Mouse (Mus musculus): Measurements from ENCODE around the gene Olfr1410. TPM values are rescaled to one million over a fixed set of nuclear protein-coding genes. Genes with fewer than 3 reads are reported as not detected.

The Olfr1410 gene
- total RNA-seq (2022), result not detected

DNA sequence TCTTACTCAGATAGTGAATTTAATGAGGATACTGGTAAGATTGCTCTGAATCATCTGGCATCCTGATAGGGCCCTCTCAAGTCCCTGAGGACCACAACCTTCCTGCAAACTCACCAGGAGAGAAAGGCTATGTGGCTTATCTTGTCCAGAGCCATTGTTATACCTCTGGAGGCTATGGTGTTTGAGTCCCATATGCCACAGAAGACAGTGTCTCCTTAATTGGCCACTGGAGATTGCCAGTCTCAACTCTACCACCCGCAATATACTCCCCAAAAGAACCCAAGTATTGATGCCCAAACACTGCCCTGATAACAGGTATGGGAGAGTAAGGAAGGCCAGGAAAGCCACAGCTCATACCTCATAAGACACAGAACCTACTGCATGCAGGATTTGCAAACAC lies at the start of gene Olfr1410:
Gene Olfr1410 (plus strand): TSS at position 301 of the 400 bp plus-strand sequence.
- DNase-seq, result no peak

DNA sequence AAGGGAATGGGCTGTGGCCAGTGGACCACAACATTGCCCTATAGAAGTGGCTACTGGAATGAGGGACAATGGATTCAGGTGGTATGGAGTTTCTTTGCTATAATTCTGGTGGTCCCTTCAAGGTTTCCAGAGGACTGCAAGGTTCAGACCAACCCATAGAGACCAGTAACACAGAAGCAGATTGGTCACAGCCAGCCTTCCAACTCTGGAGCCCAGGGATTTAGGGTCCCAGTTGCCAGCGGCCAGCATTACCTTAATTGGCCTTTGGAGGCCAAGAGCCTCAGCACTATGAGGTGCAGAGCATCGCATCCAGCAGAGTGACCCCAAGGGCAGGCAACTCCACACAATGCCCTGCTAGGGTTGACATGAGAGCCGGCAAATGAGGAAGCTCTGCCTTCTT lies 34.6 kb upstream of the Olfr1410 start, which contains the start of gene Olfr1413:
Gene Olfr1413 (plus strand): TSS at position 301 of the 400 bp plus-strand sequence.
- no peak for DNase-seq

DNA sequence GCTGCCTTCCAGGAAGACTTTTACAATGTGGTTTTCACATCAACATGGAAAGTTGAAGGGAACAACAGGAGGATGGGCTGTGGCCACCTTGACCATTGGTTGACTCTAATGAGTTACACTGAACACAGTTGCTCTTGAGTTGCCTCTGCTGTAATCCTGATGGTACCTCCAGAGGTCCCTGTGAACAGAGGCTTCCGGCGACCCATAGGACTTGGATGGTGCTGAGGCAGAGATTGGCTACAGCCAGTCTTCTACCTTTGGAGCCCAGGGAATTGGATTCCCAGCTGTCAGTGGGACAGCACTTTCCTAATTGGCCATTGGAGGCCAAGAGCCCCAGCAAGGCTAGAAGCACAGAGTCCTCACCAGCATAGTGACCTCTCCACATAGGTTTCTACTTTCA lies 20.1 kb upstream of the Olfr1410 start, which contains the start of gene Olfr1412:
Gene Olfr1412 (plus strand): TSS at position 301 of the 400 bp plus-strand sequence.
- DNase-seq, result no peak

DNA sequence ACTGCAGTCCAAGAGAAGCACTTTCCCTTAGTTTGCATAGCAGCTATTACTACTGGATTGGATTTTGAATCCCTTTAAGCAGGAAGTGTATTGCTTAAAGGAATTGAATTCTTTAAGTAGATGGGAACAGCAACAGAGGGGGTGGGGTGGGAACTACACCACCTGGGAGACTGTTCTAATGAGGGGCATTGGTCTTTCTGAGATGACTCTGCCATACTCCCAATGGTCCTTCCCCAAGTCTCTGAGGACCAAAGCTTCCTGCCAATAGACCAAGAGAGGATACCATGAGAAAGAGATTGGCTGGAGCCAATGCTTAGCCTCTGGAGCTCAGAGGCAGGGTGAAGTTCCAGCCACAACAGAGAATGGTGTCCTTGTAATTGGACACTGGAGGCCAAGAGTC lies 11.5 kb upstream of the Olfr1410 start, which contains the start of gene Olfr1411:
Gene Olfr1411 (plus strand): TSS at position 301 of the 400 bp plus-strand sequence.
- no peak for DNase-seq

DNA sequence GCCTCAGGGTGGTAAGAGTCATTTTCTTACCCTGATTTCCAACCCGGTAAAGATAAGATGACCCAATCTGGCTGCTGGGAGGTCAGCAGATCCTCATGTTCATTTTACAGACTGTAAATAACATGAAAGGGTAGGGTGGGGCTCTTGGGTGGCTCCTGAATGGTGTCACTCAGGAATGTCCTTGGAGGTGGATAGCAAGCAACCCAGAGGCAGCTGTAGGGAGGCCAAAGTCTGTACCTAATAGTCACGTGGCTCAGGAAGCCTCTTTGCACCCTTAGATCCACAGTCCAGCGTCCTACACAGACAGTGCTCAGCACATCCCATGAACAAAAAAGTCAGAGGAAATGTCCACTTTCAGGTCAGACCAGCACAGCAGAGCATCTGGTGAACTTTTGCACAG lies 9.6 kb upstream of the Olfr1410 start:
- no peak for DNase-seq

DNA sequence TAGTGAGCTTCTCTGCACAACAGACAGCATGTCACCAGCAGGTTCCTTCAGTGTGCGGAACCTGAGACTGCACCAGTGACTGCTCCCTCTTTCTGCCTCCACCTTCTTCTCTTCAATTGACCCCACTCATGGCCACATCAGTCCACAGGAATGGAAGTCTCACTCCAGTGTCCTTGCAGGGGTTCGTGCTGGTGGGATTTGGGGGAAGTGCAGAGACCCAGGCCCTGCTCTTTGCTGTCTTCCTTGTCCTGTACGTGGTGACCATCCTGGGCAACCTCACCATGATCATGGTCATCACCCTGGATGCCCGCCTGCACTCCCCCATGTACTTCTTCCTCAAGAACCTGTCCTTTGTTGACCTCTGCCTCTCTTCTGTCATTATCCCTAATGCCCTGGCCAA lies 2.1 kb downstream of the Olfr1410 start:
- DNase-seq, result no peak

DNA sequence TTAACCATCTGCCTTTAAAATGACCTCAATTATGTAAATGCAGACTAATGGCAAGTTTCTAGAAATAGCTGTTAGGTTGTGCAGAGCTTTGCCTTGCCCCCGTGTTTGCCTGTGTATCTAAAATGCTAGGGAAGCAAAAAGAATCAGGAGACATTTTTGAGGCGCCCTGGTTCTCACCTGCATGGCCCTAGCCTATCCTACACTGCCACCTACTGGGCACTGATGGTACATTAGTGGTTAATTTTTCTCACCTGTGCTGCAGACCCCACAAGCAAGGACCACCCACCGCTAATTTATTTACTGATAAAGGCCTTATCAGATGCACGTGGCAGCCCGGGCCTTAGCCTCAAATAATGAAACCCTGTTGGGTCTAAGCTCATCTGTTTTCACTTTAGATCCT lies 5.4 kb downstream of the Olfr1410 start:
- DNase-seq, result peak; percentile 14

DNA sequence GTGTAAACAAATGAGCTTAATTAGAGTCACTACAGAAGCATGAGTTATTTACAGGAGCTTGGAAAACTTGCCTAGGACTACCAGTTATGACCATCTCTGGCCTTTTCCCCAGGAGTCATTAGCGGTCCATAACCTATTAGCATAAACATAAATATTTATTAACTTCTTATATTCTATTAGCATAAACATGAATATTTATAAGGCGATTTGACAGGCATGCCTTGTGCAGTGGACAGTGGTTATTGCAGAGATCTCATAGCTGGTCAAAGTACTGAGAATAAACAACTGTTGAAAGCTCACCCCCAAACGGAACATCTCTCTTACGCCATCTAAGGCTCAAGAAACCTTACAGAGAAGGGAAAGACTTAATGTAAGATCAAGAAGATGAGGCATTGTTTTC lies 7.6 kb downstream of the Olfr1410 start:
- no peak for DNase-seq

DNA sequence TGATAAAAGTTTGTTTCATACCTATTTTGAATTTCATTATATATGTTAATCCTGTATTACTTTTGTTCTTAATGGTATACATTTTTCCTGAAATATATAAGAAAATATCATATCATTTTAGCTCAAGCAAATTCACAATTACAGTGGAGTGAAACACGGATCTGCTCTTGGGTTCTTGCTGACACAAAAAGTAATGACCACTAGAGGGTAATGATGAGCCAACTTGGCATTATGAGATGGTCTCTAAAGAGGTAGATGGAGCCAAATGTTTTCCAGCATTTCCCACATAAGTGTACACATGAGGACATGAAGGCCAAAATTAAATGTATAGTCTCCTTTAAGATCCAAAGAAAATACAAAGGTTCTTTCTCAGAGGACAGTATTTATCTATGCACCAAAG lies 8.9 kb downstream of the Olfr1410 start:
- DNase-seq, result no peak

DNA sequence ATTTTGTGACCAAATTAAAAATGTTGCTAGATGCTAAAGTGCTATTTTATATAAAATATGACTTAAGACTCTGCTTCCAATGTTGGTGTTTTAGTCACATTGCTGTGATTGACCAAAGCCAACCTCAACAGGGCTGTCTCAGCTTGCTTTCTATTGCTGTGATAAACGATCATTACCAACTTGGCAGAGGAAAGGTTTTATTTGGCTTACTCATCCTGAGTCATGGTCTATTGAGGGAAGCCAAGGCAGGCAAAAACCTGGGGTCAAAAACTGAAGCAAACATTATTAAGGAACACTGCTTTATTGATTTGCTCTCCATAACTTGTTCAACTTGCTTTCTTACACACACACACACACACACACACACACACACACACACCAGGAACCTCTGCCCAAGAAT lies 10.5 kb downstream of the Olfr1410 start:
- no peak for DNase-seq

DNA sequence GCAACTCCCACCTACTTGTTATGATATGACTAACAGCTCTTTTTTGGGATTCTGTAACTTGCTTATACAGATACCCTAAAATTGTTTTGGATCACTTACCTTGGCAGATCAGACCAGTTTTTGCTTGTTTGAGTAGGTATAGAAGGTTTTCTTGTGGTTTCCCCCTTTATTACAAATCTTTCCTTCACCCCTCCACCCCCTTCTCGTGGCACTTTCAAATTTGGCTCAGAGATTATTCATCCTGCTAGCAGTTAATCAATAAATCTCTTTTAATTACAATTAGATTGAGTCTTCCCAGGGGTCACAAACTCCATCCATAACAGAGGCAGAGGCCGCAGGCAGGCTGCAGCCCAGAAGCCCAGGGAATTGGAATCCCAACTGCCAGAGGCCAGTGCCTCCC lies 11.9 kb downstream of the Olfr1410 start, which contains the start of gene Olfr12:
Gene Olfr12 (plus strand): TSS at position 301 of the 400 bp plus-strand sequence.
- DNase-seq, result no peak

DNA sequence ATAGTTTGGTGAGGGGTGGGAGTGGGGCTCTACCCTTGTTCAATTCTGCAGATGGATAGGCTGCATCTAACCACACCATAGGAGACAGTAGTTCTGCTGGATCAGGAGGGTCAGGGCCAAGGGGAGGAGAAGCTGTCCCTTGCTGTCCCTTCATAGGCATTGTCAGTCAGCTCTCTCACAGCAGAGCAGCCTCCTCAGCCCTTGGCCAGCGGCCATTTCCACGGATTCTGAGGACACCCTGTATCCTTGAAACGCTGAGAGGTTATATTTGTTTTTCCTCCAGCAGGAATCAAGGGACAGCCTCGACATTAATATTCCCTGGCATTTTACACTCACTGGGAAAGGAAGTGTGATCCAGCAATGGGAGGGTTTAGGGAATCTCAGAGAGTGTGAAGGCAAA lies 12.8 kb downstream of the Olfr1410 start:
- DNase-seq, result peak; percentile 88

DNA sequence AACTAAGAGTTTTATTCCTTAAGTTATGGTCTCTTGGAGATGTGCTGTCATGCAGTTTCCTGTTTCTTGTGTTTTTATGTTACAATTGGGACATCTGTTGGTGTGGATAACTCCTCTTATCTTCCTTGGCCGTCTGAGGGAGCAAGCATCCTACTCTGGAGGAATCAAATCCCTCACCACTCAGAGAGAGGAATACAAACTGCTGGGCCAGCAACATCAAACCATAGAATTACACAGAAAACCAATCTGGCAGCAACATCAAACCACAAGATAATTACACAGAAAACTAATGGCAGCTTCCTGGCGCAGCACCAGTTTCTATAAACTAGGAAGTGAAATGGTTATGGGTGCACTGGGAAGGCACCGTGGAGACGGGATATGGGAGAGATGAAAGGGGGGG lies 22.6 kb downstream of the Olfr1410 start:
- DNase-seq, result no peak

DNA sequence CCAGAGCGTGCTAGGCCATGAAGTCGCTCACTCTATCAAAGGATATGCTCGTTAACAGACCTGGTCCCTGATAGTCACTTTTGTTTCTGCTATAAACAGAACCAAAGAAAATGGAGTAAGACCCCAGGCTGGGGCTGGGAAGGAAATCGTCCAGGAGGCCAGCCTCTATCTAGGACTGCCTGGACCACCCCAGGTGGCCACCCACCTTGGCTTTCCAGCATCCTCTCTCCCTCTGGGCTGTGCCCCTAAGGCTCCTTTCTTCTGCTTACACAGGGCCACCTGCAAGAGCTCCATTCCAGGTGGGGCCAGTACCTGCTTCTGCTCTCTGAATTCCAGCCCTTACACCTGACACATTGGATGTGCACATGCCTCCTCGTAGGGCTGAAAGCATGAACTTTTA lies 26.6 kb downstream of the Olfr1410 start:
- no peak for DNase-seq

DNA sequence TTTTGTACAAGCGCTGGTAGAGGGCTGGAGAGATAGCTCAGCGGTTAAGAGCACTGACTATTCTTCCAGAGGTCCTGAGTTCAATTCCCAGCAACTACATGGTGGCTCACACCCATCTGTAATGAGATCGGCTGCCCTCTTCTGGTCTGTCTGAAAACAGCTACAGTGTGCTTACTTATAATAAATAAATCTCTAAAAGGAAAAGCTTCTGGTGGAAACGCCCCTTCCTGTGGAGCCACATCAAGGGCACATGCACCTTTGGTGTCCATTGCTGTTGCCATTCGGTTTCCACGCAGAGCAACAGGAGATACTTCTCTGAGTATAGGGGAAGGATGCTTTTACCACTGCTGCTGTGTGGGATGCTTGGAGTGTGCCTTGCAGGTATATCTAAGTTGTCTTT lies 27.4 kb downstream of the Olfr1410 start:
- no peak for DNase-seq

DNA sequence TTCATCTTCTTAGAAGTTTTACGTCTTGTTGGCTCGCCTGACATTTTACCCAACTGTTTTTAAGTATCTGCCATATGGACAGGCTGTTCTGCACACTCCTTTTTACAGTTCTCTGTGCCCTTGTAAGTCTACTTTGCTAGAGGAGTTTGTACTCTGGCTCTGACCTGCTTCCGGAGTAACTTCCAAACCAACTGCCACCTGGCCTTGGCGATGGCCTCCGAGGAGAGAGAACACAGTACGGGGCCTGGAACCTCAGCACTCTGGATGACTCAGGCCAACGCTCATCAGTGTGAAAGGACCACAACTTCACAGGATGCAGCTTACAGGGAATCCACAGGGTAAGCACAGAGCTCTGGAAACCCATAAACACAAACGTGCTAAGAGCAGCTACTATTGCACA lies 28.1 kb downstream of the Olfr1410 start:
- no peak for DNase-seq

DNA sequence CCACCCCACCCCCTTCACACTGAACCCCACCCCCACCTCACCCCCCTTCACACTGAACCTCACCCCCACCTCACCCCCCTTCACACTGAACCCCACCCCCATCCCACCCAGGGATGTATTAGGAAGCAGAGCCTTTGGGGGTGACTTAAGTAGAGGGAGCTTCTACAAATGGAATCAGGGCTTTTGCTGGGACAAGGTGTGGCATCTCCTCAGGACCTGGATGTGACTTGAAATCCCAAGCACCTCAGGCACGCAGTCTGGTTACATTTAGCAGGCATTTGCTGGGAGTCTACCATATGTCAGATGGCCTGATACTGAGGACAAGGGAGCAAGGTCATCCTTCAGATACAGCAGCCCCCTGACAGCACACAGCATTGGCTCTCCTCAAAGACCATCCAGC lies 29.0 kb downstream of the Olfr1410 start:
- no peak for DNase-seq

DNA sequence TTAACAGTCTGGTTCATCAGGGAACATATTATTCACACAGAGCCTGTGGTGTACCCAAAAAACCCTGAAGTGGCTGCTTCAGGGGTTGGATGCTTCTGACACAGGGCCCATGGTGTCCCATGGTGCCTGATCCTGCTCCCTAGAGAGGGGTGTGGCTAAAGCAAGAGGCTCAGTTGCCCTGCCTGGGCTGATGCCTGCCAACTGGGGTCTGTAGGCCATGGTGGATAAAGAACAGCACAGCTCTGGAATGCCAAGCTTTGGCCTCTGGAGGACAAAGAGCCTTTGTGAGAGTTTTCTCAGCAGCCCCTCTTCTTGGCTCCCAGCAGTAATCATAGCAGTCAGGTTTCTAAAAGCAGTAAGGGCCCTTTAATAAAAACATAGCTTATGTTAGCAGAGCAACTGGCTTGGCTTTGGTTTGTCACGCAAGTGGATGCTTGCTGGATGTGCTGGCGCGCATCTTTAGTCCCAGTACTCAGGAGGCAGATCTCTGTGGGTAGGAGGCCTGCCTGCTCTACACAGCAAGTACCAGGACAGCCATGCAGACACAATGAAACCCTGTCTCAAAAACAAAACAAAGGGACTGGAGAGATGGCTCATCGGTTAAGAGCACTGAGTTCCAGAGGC lies 29.5 kb downstream of the Olfr1410 start:
- no peak for DNase-seq

DNA sequence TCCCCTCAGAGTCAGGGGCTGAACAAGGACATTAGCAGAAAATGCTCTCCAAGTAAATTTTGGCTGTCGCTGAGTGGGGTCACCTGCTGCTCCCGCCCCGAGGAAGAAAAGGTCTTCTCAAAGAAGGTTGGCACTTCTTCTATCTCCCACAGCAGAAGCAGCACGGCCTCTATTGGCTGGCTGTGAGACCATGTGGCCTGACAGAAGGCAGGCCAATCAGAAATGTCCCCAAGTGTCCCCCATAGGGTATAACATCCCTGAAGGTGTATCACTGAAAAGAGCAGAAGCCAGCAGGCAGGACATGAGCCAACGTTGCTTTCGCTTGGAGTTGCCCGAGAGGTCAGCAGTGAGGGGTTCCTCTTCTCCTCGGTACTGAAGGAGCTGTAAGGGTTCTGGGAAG lies 30.4 kb downstream of the Olfr1410 start:
- DNase-seq, result no peak

DNA sequence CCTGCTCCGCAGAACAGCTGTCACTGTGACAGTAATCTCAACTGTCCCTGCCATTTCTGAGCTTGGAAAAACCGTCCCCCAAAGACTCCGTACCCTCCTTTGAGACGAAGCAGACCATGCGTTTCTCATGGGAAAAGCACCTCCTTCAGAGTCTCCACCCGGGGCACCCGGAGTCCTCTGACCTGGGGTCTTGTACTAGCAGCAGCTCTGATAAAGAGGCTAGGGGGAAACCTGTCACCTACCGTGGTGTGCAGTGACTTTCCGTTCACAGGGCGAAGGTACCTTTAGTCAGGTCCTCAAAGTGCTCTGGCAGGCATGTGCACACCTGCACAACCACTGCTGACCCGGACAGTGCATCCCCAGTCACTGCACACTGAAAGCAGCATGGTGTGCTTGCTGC lies 31.1 kb downstream of the Olfr1410 start:
- no peak for DNase-seq

DNA sequence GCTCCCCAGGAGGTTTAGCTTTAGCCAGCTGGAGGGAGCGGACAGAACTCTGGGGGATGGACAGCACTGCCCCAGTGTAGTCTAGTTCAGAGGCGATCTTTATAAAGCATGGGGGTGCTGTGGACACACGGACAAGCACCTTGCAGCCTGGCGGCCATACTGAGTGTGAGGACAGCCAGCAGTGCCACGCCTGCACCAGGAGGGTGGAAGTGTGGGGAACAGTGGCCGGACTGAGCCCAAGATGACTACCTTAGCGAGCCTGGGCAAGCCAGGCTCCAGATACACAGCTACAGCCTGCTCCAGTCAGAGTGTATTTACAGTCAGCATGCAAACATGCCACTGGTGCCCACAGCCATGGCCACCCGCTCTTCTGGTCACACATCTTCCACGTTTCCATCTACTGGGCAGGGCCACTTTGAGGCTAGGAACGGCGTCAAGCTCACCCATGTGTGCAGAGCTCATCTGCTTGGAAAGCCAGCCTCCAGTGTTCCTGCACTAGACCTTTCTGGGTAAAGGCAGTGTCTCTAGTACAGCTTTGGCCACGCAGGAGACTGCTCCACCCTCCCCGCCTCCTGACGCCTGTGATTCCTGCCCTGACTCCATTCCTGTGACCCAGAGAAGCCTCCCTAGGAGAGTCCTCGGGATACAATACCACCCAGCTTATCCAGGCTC lies 32.1 kb downstream of the Olfr1410 start:
- DNase-seq, result no peak

DNA sequence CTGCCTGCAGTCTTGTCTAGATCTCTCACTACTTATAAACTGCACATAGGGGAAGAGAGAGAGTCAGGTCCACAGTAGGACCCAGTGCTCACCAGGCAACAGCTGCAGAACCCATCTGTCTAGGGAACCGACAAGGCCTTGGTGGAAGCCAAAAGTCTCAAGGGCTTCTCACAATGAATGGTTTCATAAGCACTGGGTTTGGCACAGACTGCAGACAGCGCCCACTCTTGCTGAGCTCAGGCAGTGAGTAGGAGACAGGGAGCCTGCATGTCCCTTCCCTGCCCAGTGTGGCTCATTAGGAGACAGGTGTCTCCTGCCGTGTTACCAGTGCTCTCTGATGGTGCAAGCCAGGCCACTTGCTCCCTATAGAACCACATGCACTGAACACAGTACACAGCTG lies 32.6 kb downstream of the Olfr1410 start:
- DNase-seq, result peak; percentile 64

DNA sequence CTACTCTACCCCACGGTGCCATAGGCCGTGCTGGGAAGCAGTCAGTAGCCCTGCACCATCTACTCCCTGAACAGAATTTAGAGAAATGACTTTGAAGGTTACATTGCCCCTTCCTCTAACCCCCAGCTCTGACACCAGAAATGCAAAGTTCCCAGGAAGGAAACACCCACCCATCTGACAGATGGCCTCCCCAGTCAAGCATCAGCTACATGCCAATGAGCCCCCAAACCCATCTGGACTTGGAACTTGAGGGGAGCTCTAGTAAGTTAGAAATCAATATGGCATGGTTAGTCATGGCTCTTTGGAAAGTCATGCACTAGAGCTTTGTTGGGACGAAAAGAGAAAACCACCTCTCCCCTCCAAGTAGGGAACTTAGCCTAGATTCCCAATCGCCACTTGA lies 33.2 kb downstream of the Olfr1410 start:
- no peak for DNase-seq

DNA sequence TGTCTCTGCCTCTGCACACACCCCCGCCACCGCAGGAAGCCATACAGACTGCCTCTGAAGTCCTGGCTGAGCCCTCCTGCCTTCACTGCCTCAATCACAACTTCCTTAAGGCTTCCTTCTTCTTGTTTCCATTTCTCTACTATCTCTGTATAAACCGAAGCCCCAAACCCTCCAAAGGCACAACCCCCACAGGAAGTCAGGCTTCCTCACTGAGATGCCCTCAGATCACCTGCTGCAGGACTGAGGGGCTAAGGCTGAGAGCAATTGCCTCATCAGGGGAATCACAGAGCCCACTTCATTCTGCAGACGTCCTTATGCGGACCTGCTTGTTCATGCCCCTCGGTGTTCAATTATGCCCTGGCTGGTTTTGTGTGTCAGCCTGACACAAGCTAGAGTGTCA lies 34.8 kb downstream of the Olfr1410 start:
- no peak for DNase-seq

All from adrenal gland, adult 8-10 months (tissue).